Mouse (Mus musculus): ENCODE data around the gene Parp9.

DNA sequence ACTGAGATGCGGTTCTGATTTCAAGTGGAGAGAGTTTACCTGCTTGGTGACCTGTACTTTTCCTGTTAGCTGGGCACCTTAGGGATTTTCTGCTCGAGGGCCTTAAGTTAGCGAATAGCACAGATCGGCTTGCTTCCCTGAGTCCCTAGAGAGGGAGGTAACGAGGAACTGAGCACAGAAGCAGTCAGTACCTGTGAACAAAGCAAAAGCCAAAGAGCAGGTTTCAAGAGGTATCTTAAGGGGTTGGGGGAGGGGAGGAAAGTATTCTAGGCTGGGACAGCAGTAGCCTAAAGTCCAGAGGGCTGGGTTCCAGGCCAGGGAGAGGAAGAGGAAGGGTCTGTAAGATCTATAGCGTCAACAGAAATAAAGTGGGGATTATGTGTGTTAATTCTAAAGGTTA lies 991 bp downstream of the Parp9 start:
- no peak for TF ChIP-seq CTCF (IDR thresholded peaks at IDR 0.05)
- no peak for TF ChIP-seq EP300 (IDR thresholded peaks at IDR 0.05; ENCODE audit: insufficient read depth, low read depth, low read length)
- TF ChIP-seq POLR2A (IDR thresholded peaks at IDR 0.05; ENCODE audit: insufficient read depth, low read depth, low read length) = no peak

Data from heart, adult 2 months (tissue).